Mouse (Mus musculus) forebrain, embryonic 11.5 days (tissue): ENCODE measurements around the gene Doc2g. TPM values are rescaled to one million over a fixed set of nuclear protein-coding genes. Genes with fewer than 3 reads are reported as not detected.
"Not testable (repeated sequence)": the region's sequence is repeated elsewhere in the genome, so short reads cannot be mapped to it uniquely, and the experiment has no call there.

Source experiments
- ATAC-seq: fragments of 200-750 bp; cut with Nextera tagmentation; replicated peaks from 2 replicates; pipeline ENCODE4 v1.8.0; 2017; ENCODE audit warnings: moderate TSS enrichment; ENCODE audit not compliant: low FRiP score
- DNase-seq: peaks from one replicate; pipeline ENCODE4 v3.0.0-alpha.2; 2017; ENCODE audit warnings: low spot score
- H3K27ac ChIP-seq: fragments of 300-500 bp; sonication (generic); 2 replicates; pipeline ENCODE4 v1.5.1; 2014; ENCODE audit warnings: low read depth, low read length
- H3K27me3 ChIP-seq: fragments of 300-500 bp; sonication (generic); 2 replicates; pipeline ENCODE4 v1.6.1; 2014; ENCODE audit warnings: mild to moderate bottlenecking, low read length, mixed read lengths; ENCODE audit not compliant: control insufficient read depth, insufficient read depth
- H3K36me3 ChIP-seq: fragments of 300-500 bp; sonication (generic); 2 replicates; pipeline ENCODE4 v1.6.1; 2014; ENCODE audit warnings: mild to moderate bottlenecking, low read length, moderate library complexity, mixed read lengths; ENCODE audit not compliant: control insufficient read depth, insufficient read depth
- H3K4me1 ChIP-seq: fragments of 300-500 bp; sonication (generic); replicated peaks from 2 replicates; pipeline ENCODE4 v1.6.1; 2014; ENCODE audit warnings: low read length, mixed read lengths; ENCODE audit not compliant: control insufficient read depth, insufficient read depth
- H3K4me2 ChIP-seq: fragments of 300-500 bp; sonication (generic); 2 replicates; pipeline ENCODE4 v1.6.1; 2014; ENCODE audit warnings: low read depth, mild to moderate bottlenecking, low read length, moderate library complexity, mixed read lengths; ENCODE audit not compliant: severe bottlenecking
- H3K4me3 ChIP-seq: fragments of 300-500 bp; sonication (generic); 2 replicates; pipeline ENCODE4 v1.5.1; 2014; ENCODE audit warnings: low read depth, low read length
- H3K9ac ChIP-seq: fragments of 300-500 bp; sonication (generic); 2 replicates; pipeline ENCODE4 v1.6.1; 2014; ENCODE audit warnings: low read length
- H3K9me3 ChIP-seq: fragments of 300-500 bp; sonication (generic); 2 replicates; pipeline ENCODE4 v1.6.1; 2016; ENCODE audit warnings: low read length, mixed read lengths; ENCODE audit not compliant: control insufficient read depth
- WGBS: fragments of 180-500 bp; shearing (Covaris S2); extraction: QIAGEN DNeasy Blood & Tissue Kit; methylation state at CpG from one replicate; pipeline ENCODE4 v1.1.7; 2014; 5-methylcytosine and 5-hydroxymethylcytosine counted together
- polyA plus RNA-seq: library from polyadenylated mRNA; unstranded; fragments of >200 nt; fragmentation: Nextera tagmentation; extraction: Ambion mirVana; gene quantifications from 2 replicates; pipeline ENCODE4 v1.2.1, GENCODE M21; 2014

The Doc2g gene
- polyA plus RNA-seq, 1 experiment from 2014 or later: 4.2 TPM

GRCm38 (mm10) chr19:3964030-3964429 is 39.1 kb upstream of the Doc2g start:
- Histone ChIP-seq H3K4me3 (no peak overlapping the region), H3K9me3 (no peaks in the 10 kb centered on the region), H3K27me3 (no peaks in the 10 kb centered on the region), H3K27ac (no peak overlapping the region), H3K36me3 (no peaks in the 10 kb centered on the region), H3K9ac (no peak overlapping the region), H3K4me2 (no peak overlapping the region), H3K4me1 (no peaks in the 10 kb centered on the region)
- DNase-seq (no peak), ATAC-seq (no peak)
- 71% methylated on average over 4 of the region's 4 CpGs for WGBS

GRCm38 (mm10) chr19:3966330-3967075 is 36.6 kb upstream of the Doc2g start:
- 75% methylated on average over 11 of the region's 11 CpGs for WGBS

DNA sequence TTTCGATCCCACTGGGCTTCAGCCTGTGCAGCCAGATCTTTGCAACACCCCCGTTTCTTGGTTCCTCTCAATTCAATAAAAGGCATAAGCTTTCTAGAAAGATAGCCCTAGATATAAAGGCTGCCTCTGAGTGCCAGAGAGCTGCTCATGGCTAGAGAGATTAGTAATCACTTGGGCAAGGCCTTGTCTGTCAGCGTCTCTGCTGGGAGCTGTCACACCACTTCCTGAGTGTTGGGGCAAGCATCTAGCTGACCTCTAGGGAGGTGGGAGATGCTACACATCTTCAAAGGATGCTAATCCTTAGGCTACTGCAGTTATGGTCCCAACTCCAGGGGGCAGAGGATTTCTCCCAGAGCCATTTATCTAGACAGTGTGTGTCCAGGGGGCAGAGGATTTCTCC is 35.9 kb upstream of the Doc2g start:
- Histone ChIP-seq H3K9me3 (no peaks in the 10 kb centered on the region), H3K9ac (no peak overlapping the region), H3K27ac (no peak overlapping the region), H3K4me1 (no peaks in the 10 kb centered on the region), H3K27me3 (no peaks in the 10 kb centered on the region), H3K36me3 (no peaks in the 10 kb centered on the region), H3K4me2 (no peak overlapping the region), H3K4me3 (no peak overlapping the region)
- ATAC-seq (no peak), DNase-seq (no peak)
- 72% methylated on average over 3 of the region's 3 CpGs for WGBS

More at GRCm38 (mm10) chr19:3966330-3967075, 36.6 kb upstream of the Doc2g start:
- no peak overlapping the region for H3K9ac ChIP-seq
- no peak overlapping the region for H3K4me3 ChIP-seq
- ATAC-seq (no peak), DNase-seq (no peak)
- no peaks in the 10 kb centered on the region for H3K36me3 ChIP-seq
- H3K27me3 ChIP-seq: no peaks in the 10 kb centered on the region
- no peaks in the 10 kb centered on the region for H3K9me3 ChIP-seq
- H3K4me2 ChIP-seq: no peak overlapping the region
- H3K27ac ChIP-seq: no peak overlapping the region
- no peaks in the 10 kb centered on the region for H3K4me1 ChIP-seq

- Histone ChIP-seq H3K27ac (no peak within 1 kb of the TSS), H3K27me3 (no peaks in the 10 kb centered on the region), H3K9me3 (no peaks in the 10 kb centered on the region), H3K9ac (no peak within 1 kb of the TSS), H3K4me1 (no peaks in the 10 kb centered on the region), H3K4me3 (no peak within 1 kb of the TSS), H3K36me3 (no peaks in the 10 kb centered on the region), H3K4me2 (no peak within 1 kb of the TSS)
- no peak for DNase-seq
- ATAC-seq: no peak
- 50% methylated on average over 9 of the region's 9 CpGs for WGBS
These were observed 30.9 kb upstream of the Doc2g start, which contains the start of gene Aldh3b2 for GRCm38 (mm10) chr19:3972229-3972628. Gene Aldh3b2, plus strand, starts transcription at chr19:3972328.

GRCm38 (mm10) chr19:3974608-3975007 is 28.5 kb upstream of the Doc2g start:
- not testable (repeated sequence) for H3K9me3 ChIP-seq, H3K27me3 ChIP-seq, H3K4me2 ChIP-seq, H3K9ac ChIP-seq, DNase-seq, H3K4me3 ChIP-seq, H3K36me3 ChIP-seq, H3K27ac ChIP-seq, ATAC-seq, H3K4me1 ChIP-seq
- WGBS: 92% methylated on average over 6 of the region's 6 CpGs

DNA sequence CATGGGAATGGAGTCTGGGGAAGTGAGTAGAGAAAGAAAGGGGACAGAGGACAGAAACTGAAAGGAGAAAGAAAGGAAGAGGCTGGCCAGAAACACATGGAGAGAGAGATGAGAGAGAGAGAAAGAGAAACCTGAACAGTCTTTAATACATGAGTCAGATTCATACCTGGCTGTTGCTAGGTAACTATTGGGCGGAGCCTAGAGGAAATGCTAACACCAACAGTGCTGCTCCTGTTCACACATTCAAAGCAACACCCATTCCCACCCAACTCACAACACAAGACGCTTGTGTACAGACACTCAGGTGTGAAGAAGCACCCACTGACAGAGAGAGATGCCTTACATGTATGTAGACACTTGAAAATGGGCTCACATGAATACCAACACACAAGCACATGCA is 27.2 kb upstream of the Doc2g start:
- Histone ChIP-seq H3K9me3 (no peaks in the 10 kb centered on the region), H3K4me1 (0 out of 2 replicates have a peak, but pooled peaks cover 2% of the 10 kb centered on the region), H3K4me2 (no peak overlapping the region), H3K36me3 (no peaks in the 10 kb centered on the region), H3K9ac (no peak overlapping the region), H3K27ac (no peak overlapping the region), H3K4me3 (no peak overlapping the region), H3K27me3 (no peaks in the 10 kb centered on the region)
- DNase-seq (no peak), ATAC-seq (no peak)
- whole genome bisulfite sequencing: 66% methylated on average over 2 of the region's 2 CpGs

DNA sequence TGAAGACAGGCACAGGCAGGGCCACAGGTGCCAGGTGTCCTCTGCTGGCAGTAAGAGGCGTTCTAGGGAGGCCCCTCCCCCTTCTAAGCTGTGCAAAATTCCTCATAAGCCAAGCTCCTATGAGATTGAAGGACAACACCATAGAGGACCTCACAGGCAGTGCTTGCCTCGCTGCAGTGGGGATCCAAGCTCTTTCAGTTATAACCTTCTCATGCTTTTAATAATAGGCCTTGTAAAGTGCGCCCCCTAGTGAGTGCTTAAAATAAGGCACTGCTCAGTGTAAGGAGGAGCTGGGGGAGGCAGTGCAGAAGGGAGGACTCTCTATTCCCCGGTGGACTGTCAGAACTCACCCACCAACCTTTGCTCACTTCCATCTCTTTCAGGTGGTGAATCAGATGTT is 22.8 kb upstream of the Doc2g start:
- WGBS: 24% methylated on average over 4 of the region's 4 CpGs
- H3K36me3 ChIP-seq: no peaks in the 10 kb centered on the region
- H3K4me1 ChIP-seq: peaks cover 5% of the 10 kb centered on the region; the same call in 1 of the 2 replicates
- no peak overlapping the region for H3K27ac ChIP-seq
- ATAC-seq: peak; percentile 70
- H3K4me2 ChIP-seq: no peak overlapping the region
- peak; percentile 82 for DNase-seq
- H3K27me3 ChIP-seq: no peaks in the 10 kb centered on the region
- H3K9me3 ChIP-seq: no peaks in the 10 kb centered on the region
- H3K4me3 ChIP-seq: no peak overlapping the region
- no peak overlapping the region for H3K9ac ChIP-seq

DNA sequence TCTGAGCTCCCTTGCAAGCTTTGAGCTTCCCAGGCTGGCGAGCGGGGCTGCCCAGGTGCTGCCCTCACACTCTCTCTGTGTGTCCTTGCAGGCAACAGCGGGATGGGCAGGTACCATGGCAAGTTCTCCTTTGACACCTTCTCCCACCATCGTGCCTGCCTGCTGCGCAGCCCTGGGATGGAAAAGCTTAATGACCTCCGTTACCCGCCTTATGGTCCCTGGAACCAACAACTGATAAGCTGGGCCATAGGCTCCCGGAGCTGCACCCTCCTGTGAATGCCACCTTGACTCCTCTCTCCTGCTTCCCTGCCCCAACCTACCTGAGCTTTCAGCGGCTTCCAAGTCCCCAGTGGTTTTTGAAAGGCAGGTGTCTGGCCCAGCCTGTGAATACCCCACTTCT is 22.2 kb upstream of the Doc2g start:
- H3K4me2 ChIP-seq: no peak overlapping the region
- no peak for DNase-seq
- 80% methylated on average over 9 of the region's 9 CpGs for WGBS
- H3K36me3 ChIP-seq: no peaks in the 10 kb centered on the region
- peaks cover 5% of the 10 kb centered on the region; the same call in 1 of the 2 replicates for H3K4me1 ChIP-seq
- no peaks in the 10 kb centered on the region for H3K9me3 ChIP-seq
- H3K27ac ChIP-seq: no peak overlapping the region
- H3K9ac ChIP-seq: no peak overlapping the region
- no peak for ATAC-seq
- H3K4me3 ChIP-seq: no peak overlapping the region
- no peaks in the 10 kb centered on the region for H3K27me3 ChIP-seq
